Mouse (Mus musculus) ES-Bruce4 (cell line): Measurements from ENCODE around the gene Tspan31.

Experiments
- CTCF ChIP-seq: IDR thresholded peaks from one replicate; pipeline ENCODE4 v1.8.1; 2011; ENCODE audit warnings: low read depth, low read length
- POLR2A ChIP-seq: IDR thresholded peaks from one replicate; pipeline ENCODE4 v1.8.1; 2011; ENCODE audit warnings: low read length; ENCODE audit not compliant: insufficient read depth

- TF ChIP-seq CTCF (no peak), POLR2A (no peak)
Observed at GRCm38 (mm10) chr10:127119229-127119628, 49.2 kb upstream of the Tspan31 start.
